Mouse (Mus musculus): Measurements from ENCODE around the gene Bcas3.

DNA sequence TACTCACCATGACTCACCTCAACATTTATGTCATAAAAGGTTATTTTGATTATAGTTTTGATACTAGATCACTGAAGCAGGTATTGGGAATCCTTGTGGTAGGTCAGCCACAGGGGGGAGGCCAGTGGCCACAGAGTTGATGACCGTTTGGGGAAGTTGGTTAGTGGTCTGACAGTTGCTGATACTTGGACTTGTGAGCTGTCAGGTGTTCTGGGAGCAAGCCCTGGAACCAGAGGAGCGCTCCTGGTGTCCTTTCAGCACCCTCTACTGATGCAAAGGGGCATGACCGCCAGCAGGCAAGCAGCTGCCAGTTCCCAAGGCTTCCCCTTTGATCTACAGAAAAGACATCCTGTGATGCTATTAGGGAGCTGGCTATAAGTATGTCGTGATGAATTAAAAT lies 18.2 kb upstream of the Bcas3 start:
- TF ChIP-seq CTCF (IDR thresholded peaks at IDR 0.05) (peak; percentile 73), EP300 (IDR thresholded peaks at IDR 0.05) (no peak)
